Mouse (Mus musculus): ENCODE measurements around the gene Akap9.

DNA sequence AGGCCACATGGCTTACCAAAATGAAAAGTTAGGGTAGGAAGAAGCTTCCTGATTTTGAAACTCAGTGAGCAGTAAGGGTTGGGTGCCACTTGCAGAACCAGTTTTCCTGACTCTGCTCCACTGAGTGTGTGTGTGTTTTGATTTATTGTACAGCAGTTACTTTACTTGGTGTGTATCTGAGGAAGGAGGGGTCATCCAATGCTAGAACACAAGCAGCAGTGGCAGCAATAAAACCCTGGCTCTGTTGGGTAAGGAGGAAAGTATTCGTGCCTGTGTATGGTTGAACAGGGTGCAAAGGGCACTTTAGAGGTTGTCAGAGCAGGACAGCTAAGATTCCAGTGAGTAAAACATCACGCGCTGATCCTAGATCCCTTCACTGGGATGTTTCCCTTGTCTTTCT is 11.1 kb downstream of the Akap9 start:
- TF ChIP-seq USF2 (IDR thresholded peaks at IDR 0.05; ENCODE audit: borderline replicate concordance in 1 of 2, insufficient read depth in 1 of 2, low read depth in 1 of 2, low read length in 2 of 2): no peak
- no peak for TF ChIP-seq MYC (IDR thresholded peaks at IDR 0.05; ENCODE audit: low read depth, low read length)
- TF ChIP-seq CTCF (IDR thresholded peaks at IDR 0.05 in 2 of 3, conservative IDR thresholded peaks at IDR 0.05 in 1 of 3; ENCODE audit: control insufficient read depth in 1 of 3, insufficient read depth in 1 of 3, low read depth in 2 of 3, low read length in 3 of 3, poor library complexity in 1 of 3, severe bottlenecking in 1 of 3): no peak
- no peak for TF ChIP-seq POLR2A (IDR thresholded peaks at IDR 0.05; ENCODE audit: control insufficient read depth in 1 of 2, insufficient read depth in 1 of 2, low read depth in 1 of 2, low read length in 2 of 2, poor library complexity in 1 of 2)
